Mouse (Mus musculus) embryonic facial prominence, embryonic 10.5 days (tissue): ENCODE measurements at regions not wholly inside any gene's neighbourhood (a gene's known extent, or its start where the extent isn't known, plus 50 kb on each side); places are given as distances from the start of the nearest gene placed in this dataset.

Experiments used
- DNase-seq: peaks from one replicate; pipeline ENCODE4 v3.0.0-alpha.2; 2017; ENCODE audit warnings: low spot score
- H3K27ac ChIP-seq: fragments of 300-500 bp; sonication (generic); replicated peaks from 2 replicates; pipeline ENCODE4 v1.5.1; 2016; ENCODE audit warnings: mild to moderate bottlenecking
- H3K27me3 ChIP-seq: fragments of 300-500 bp; sonication (generic); replicated peaks from 2 replicates; pipeline ENCODE4 v1.6.1; 2016; ENCODE audit warnings: low read depth, mild to moderate bottlenecking; ENCODE audit not compliant: poor library complexity, severe bottlenecking
- H3K36me3 ChIP-seq: fragments of 300-500 bp; sonication (generic); replicated peaks from 2 replicates; pipeline ENCODE4 v1.6.1; 2016; ENCODE audit warnings: mild to moderate bottlenecking, moderate library complexity
- H3K4me1 ChIP-seq: fragments of 300-500 bp; sonication (generic); 2 replicates; pipeline ENCODE4 v1.6.1; 2016
- H3K4me3 ChIP-seq: fragments of 300-500 bp; sonication (generic); 2 replicates; pipeline ENCODE4 v1.5.1; 2016; ENCODE audit warnings: mild to moderate bottlenecking, moderate library complexity
- H3K9me3 ChIP-seq: fragments of 300-500 bp; sonication (generic); 2 replicates; pipeline ENCODE4 v1.6.1; 2016; ENCODE audit warnings: mild to moderate bottlenecking
- WGBS: fragments of 180-500 bp; shearing (Covaris S2); methylation state at CpG from one replicate; pipeline ENCODE4 v1.1.7; 2016; 5-methylcytosine and 5-hydroxymethylcytosine counted together

DNA sequence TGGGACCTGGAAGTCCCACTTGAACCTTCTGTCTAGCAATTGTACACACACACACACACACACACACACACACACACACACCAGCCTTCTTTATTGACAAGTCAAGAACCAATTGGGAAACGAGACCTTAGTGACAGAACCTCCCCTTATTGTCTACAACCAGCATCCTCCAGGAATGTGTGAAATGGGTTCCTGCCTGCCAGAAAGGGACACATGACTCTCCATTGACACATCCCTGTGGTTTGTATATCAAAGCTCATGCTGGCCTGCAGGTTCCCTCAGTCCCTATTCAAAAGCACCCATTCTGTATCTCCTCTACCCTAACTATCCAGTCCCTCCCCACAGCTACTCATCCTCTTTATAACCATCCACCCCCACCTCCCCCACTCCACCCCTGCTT is 202.4 kb downstream of the Xxylt1 start:
- H3K9me3 ChIP-seq: no peaks in the 10 kb centered on the region
- 73% methylated on average over 1 of the region's 1 CpGs for WGBS
- H3K4me3 ChIP-seq: no peak overlapping the region
- peaks cover 19% of the 10 kb centered on the region for H3K4me1 ChIP-seq
- no peaks in the 10 kb centered on the region for H3K36me3 ChIP-seq
- H3K27ac ChIP-seq: no peak overlapping the region
- DNase-seq: no peak
- H3K27me3 ChIP-seq: no peaks in the 10 kb centered on the region

DNA sequence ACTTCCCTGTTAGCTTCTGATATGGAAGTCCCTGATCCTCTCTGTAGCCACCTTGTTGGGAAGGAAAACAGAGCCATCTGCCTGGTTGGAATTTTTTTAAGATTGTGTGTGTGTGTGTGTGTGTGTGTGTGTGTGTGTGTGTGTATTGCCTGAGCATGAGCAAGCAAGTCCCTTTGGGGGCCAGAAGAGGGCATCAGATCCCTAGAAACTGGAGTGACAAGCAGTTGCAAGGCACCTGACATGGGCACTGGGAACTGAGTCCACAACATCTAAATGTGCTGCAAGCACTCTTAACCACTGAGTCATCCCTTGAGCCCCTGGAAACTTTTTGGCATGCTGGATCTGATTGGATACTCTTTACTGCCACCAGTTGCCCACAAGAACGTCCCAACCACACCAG is 201.4 kb downstream of the Xxylt1 start:
- WGBS: 76% methylated on average over 1 of the region's 1 CpGs
- DNase-seq: no peak
- Histone ChIP-seq H3K36me3 (no peaks in the 10 kb centered on the region), H3K4me3 (no peak overlapping the region), H3K4me1 (peaks cover 16% of the 10 kb centered on the region), H3K9me3 (no peaks in the 10 kb centered on the region), H3K27ac (no peak overlapping the region), H3K27me3 (no peaks in the 10 kb centered on the region)

GRCm38 (mm10) chr16:30880682-30881081 is 200.6 kb downstream of the Xxylt1 start:
- Histone ChIP-seq H3K27ac (no peak overlapping the region), H3K27me3 (no peaks in the 10 kb centered on the region), H3K9me3 (no peaks in the 10 kb centered on the region), H3K4me3 (no peak overlapping the region), H3K36me3 (no peaks in the 10 kb centered on the region), H3K4me1 (peaks cover 8% of the 10 kb centered on the region)
- no peak for DNase-seq
- WGBS: 86% methylated on average over 3 of the region's 3 CpGs

- Histone ChIP-seq H3K9me3 (no peaks in the 10 kb centered on the region), H3K4me3 (no peak overlapping the region), H3K36me3 (no peaks in the 10 kb centered on the region), H3K27ac (no peak overlapping the region), H3K4me1 (peaks cover 8% of the 10 kb centered on the region), H3K27me3 (no peaks in the 10 kb centered on the region)
- 75% methylated on average over 5 of the region's 5 CpGs for WGBS
- no peak for DNase-seq
Observed at GRCm38 (mm10) chr16:30881186-30881585, 200.0 kb downstream of the Xxylt1 start.

DNA sequence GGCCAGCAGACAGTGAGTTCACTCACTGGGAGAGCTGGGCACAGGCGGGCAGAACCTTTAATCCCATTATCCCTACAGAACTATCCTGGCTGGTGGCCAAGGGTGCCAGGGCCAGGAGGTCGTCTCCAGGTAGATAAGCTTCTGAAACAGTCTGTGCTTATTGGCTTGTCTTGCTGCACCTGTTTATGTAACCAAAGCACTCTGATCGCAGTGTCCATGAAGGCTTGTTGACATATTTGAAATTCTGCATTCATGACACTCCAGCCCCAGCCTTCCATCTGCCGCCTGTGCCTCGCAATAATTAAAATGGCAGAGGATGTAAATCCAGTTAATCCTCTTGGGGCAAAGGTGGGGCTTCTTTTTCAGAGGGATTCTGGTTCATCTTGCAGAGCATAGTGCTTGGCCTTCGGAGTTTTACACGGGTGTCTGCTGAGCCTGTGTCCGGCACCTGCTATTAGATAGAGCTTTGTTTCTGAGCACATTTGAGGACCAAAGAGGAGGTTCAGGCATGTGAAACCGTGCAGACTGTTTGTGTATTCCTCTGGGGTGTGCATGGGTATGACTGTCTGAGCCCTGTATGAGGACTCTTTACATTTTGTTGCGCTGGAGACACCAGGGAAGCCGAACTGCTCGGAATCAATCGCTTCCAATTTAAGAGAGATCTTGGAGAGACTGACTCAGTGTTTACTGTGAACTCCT is 197.6 kb downstream of the Xxylt1 start:
- Histone ChIP-seq H3K4me1 (peaks cover 20% of the 10 kb centered on the region), H3K9me3 (no peaks in the 10 kb centered on the region), H3K4me3 (no peak overlapping the region), H3K27me3 (no peaks in the 10 kb centered on the region), H3K36me3 (no peaks in the 10 kb centered on the region), H3K27ac (no peak overlapping the region)
- WGBS: 75% methylated on average over 13 of the region's 13 CpGs
- no peak for DNase-seq

DNA sequence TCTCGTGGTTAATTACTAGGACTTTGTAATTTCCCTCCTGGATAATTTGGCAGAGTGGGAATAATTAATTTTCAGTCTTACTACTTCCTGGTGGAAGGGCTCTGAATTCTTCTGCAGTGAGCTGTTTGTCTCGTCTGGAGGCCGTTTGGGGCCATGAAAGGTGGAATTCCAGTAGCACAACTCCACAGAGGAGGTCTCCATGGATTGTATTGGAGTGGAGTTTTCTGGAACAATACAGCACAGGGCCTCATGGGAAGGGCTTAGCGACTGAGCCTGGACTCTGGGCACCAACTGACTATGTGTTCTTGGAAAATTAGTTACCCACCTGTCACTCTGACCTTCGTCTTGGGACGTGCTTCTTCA is 197.1 kb downstream of the Xxylt1 start:
- H3K4me3 ChIP-seq: no peak overlapping the region

GRCm38 (mm10) chr16:30886982-30887381 is 194.2 kb downstream of the Xxylt1 start:
- H3K27ac ChIP-seq: no peak overlapping the region
- peaks cover 20% of the 10 kb centered on the region for H3K4me1 ChIP-seq
- H3K27me3 ChIP-seq: no peaks in the 10 kb centered on the region
- H3K36me3 ChIP-seq: no peaks in the 10 kb centered on the region
- H3K4me3 ChIP-seq: no peak overlapping the region
- H3K9me3 ChIP-seq: no peaks in the 10 kb centered on the region
- peak; percentile 55 for DNase-seq
- WGBS: 51% methylated on average over 1 of the region's 1 CpGs

More for the DNA sequence above, 197.1 kb downstream of the Xxylt1 start:
- Histone ChIP-seq H3K4me1 (peaks cover 20% of the 10 kb centered on the region), H3K27ac (no peak overlapping the region), H3K9me3 (no peaks in the 10 kb centered on the region), H3K27me3 (no peaks in the 10 kb centered on the region), H3K36me3 (no peaks in the 10 kb centered on the region)
- no peak for DNase-seq
- 62% methylated on average over 6 of the region's 6 CpGs for WGBS

DNA sequence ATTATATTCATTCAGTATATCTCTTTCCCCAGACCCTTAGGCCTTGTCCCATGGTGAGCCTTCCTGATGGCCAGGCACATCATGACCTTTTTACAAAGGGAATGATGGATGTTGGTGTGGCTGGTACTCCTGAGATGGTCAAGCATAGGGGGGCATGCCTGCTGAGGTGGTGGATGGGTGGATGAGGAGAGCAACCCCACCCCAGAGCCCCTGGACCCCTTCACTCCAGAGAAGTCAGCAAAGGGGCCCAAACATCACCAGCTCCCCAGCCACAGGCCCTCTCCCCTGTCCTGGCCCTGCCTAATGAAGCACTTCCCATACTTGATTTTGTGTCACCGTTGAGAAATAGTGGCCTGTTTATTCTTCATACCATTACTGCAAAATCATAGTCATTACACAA is 193.7 kb downstream of the Xxylt1 start:
- Histone ChIP-seq H3K27ac (no peak overlapping the region), H3K4me3 (no peak overlapping the region), H3K9me3 (no peaks in the 10 kb centered on the region; the same call in 1 of the 2 replicates), H3K36me3 (no peaks in the 10 kb centered on the region), H3K27me3 (no peaks in the 10 kb centered on the region), H3K4me1 (peaks cover 20% of the 10 kb centered on the region)
- no peak for DNase-seq
- WGBS: 93% methylated on average over 1 of the region's 1 CpGs

GRCm38 (mm10) chr16:30888556-30889323 is 192.5 kb downstream of the Xxylt1 start:
- Histone ChIP-seq H3K4me1 (peaks cover 17% of the 10 kb centered on the region), H3K36me3 (no peaks in the 10 kb centered on the region), H3K27ac (no peak overlapping the region), H3K9me3 (no peaks in the 10 kb centered on the region; the same call in 1 of the 2 replicates), H3K27me3 (no peaks in the 10 kb centered on the region), H3K4me3 (no peak overlapping the region)
- DNase-seq: no peak
- WGBS: 78% methylated on average over 3 of the region's 3 CpGs

GRCm38 (mm10) chr16:30892606-30893005 is 188.6 kb downstream of the Xxylt1 start:
- Histone ChIP-seq H3K4me1 (no peaks in the 10 kb centered on the region; the same call in 1 of the 2 replicates), H3K27ac (no peak overlapping the region), H3K9me3 (no peaks in the 10 kb centered on the region; the same call in 1 of the 2 replicates), H3K27me3 (no peaks in the 10 kb centered on the region), H3K36me3 (no peaks in the 10 kb centered on the region), H3K4me3 (no peak overlapping the region)
- no peak for DNase-seq
- WGBS: 93% methylated on average over 6 of the region's 6 CpGs

GRCm38 (mm10) chr16:30894086-30894485 is 187.1 kb downstream of the Xxylt1 start:
- no peak for DNase-seq
- Histone ChIP-seq H3K36me3 (no peaks in the 10 kb centered on the region), H3K9me3 (no peaks in the 10 kb centered on the region; the same call in 1 of the 2 replicates), H3K27ac (no peak overlapping the region), H3K4me1 (no peaks in the 10 kb centered on the region), H3K4me3 (no peak overlapping the region), H3K27me3 (no peaks in the 10 kb centered on the region)

DNA sequence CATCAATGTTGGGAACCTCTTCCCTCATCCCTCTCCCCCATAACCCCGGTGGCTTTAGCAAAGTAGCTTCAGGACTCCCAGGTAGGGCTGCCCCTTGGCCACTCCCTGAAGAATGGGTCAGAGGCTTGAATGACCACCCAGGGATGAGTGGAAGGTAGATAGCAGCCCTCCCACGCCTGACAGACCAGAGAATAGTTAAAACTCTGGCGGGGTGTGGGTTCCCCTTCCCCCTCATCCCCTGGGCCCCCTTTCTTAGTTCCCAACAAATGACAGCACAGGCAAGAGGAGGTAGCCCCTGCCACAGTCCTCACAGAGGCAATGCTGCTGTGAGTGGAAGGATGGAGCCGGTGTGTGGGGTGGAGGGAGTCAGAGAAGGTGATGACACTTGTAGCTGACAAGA is 186.2 kb downstream of the Xxylt1 start:
- no peak for DNase-seq
- Histone ChIP-seq H3K27ac (no peak overlapping the region), H3K36me3 (no peaks in the 10 kb centered on the region), H3K27me3 (no peaks in the 10 kb centered on the region), H3K9me3 (no peaks in the 10 kb centered on the region; the same call in 1 of the 2 replicates), H3K4me3 (no peak overlapping the region), H3K4me1 (no peaks in the 10 kb centered on the region)
- WGBS: 88% methylated on average over 4 of the region's 4 CpGs

DNA sequence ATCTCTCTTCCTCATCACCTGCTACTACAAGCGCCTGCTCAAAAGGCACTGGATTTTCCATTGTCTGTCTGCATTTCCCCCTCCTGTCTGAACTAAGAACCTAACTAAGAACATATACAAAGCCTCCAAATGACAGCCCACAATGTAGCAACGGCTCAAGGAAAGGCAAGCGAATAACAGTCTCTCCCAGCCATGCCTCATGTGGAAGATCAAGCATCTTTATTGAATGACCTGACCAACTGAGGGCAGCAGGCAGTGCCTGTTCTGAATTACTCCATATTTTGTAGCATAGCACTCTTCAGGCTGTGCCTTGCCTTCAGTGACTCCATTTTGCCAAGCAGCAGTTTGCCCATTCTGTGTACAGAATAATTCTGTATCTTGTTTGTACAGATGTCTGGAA is 183.9 kb downstream of the Xxylt1 start:
- H3K9me3 ChIP-seq: peaks cover 3% of the 10 kb centered on the region; the same call in 1 of the 2 replicates
- no peaks in the 10 kb centered on the region for H3K4me1 ChIP-seq
- no peaks in the 10 kb centered on the region for H3K27me3 ChIP-seq
- WGBS: 89% methylated on average over 3 of the region's 3 CpGs
- DNase-seq: no peak
- no peaks in the 10 kb centered on the region for H3K36me3 ChIP-seq
- no peak overlapping the region for H3K27ac ChIP-seq
- H3K4me3 ChIP-seq: no peak overlapping the region
